Mouse (Mus musculus) Patski (cell line): ENCODE data around the gene Basp1. TPM values are rescaled to one million over a fixed set of nuclear protein-coding genes. Genes with fewer than 3 reads are reported as not detected.

ENCODE experiments used
- ATAC-seq: fragments of 100-300 bp; one replicate; pipeline ENCODE4 v1.8.0; 2021
- CTCF ChIA-PET: fragments of 350-600 bp; sonication (Branson Sonifier 250); formaldehyde crosslinking; loops from one replicate; lab custom pipeline; 2022; ENCODE audit warnings: inconsistent platforms; lab: Charles Lee
- POLR2A ChIA-PET: fragments of 350-600 bp; sonication (Branson Sonifier 250); formaldehyde crosslinking; loops from one replicate; lab custom pipeline; 2022; ENCODE audit warnings: antibody characterized with exemption, inconsistent platforms; lab: Charles Lee
- DNase-seq: peaks from one replicate; pipeline ENCODE4 v3.0.0-alpha.2; 2011; ENCODE audit warnings: low read depth, low spot score
- H3K27me3 ChIP-seq: fragments of 371-371 bp; one replicate; pipeline ENCODE4 v1.5.1; 2021
- CTCF ChIP-seq: fragments of 100-300 bp; IDR thresholded peaks from one replicate; pipeline ENCODE4 v1.5.1; 2021
- in situ Hi-C: fragments of 300-500 bp; cut with MboI; formaldehyde crosslinking; loops from 3 replicates; pipeline ENCODE4 v1.11.1; 2018; ENCODE audit warnings: low pct_unique_long_range_greater_than_20kb, mixed read lengths
- polyA plus RNA-seq: library from polyadenylated mRNA; unstranded; gene quantifications from one replicate; pipeline ENCODE4 v1.2.3, GENCODE M21; 2021

The Basp1 gene
- polyA plus RNA-seq, 1 experiment from 2014 or later = 113 TPM

GRCm38 (mm10) chr15:25335277-25335676 lies 78.3 kb downstream of the Basp1 start:
- ATAC-seq = no peak
- POLR2A ChIA-PET = no interaction called here
- no peak for TF ChIP-seq CTCF
- CTCF ChIA-PET = interaction anchor here (1.3 kb wide), 1 partner anchor 36 kb away, joined by 3 read pairs; no protein-coding TSS in a partner anchor
- in situ Hi-C loops = no loop called here
- no peak for DNase-seq
- no peaks in the 10 kb centered on the region for H3K27me3 ChIP-seq

- in situ Hi-C loops = no loop called here
- ChIA-PET CTCF (interaction anchor here (1.0 kb wide), 1 partner anchor 12 kb away, joined by 3 read pairs; no protein-coding TSS in a partner anchor), POLR2A (no interaction called here)
- DNase-seq = no peak
- H3K27me3 ChIP-seq = no peaks in the 10 kb centered on the region
- no peak for TF ChIP-seq CTCF
- no peak for ATAC-seq
These were observed 81.6 kb downstream of the Basp1 start for GRCm38 (mm10) chr15:25331877-25332445.

GRCm38 (mm10) chr15:25330946-25331345 lies 82.6 kb downstream of the Basp1 start:
- ChIA-PET CTCF (no interaction called here), POLR2A (no interaction called here)
- H3K27me3 ChIP-seq = no peaks in the 10 kb centered on the region
- DNase-seq = no peak
- ATAC-seq = no peak
- in situ Hi-C loops = no loop called here
- no peak for TF ChIP-seq CTCF

- TF ChIP-seq CTCF = no peak
- ATAC-seq (no peak), DNase-seq (no peak)
- POLR2A ChIA-PET = no interaction called here
- no peaks in the 10 kb centered on the region for H3K27me3 ChIP-seq
- in situ Hi-C loops = no loop called here
- CTCF ChIA-PET = no interaction called here
These were observed 91.0 kb downstream of the Basp1 start for GRCm38 (mm10) chr15:25322601-25323000.

- ATAC-seq = no peak
- no peak for TF ChIP-seq CTCF
These were observed 91.5 kb downstream of the Basp1 start for GRCm38 (mm10) chr15:25322111-25322510.

GRCm38 (mm10) chr15:25321636-25322035 lies 91.9 kb downstream of the Basp1 start:
- ChIA-PET CTCF (no interaction called here), POLR2A (interaction anchor here (1.2 kb wide), 1 partner anchor 91 kb away, joined by 3 read pairs; no protein-coding TSS in a partner anchor)
- H3K27me3 ChIP-seq = no peaks in the 10 kb centered on the region
- no peak for TF ChIP-seq CTCF
- no peak for ATAC-seq
- DNase-seq = no peak
- in situ Hi-C loops = no loop called here

More at GRCm38 (mm10) chr15:25322111-25322510, 91.5 kb downstream of the Basp1 start:
- in situ Hi-C loops = no loop called here
- ChIA-PET POLR2A (interaction anchor here (1.2 kb wide), 1 partner anchor 91 kb away, joined by 3 read pairs; no protein-coding TSS in a partner anchor), CTCF (no interaction called here)
- no peaks in the 10 kb centered on the region for H3K27me3 ChIP-seq
- DNase-seq = no peak

GRCm38 (mm10) chr15:25314471-25314870 lies 99.1 kb downstream of the Basp1 start:
- ChIA-PET CTCF (interaction anchor here (1.0 kb wide), 1 partner anchor 100 kb away, joined by 3 read pairs; the partner anchor contains the start of gene Basp1), POLR2A (no interaction called here)
- in situ Hi-C loops = no loop called here
- no peak for ATAC-seq
- H3K27me3 ChIP-seq = no peaks in the 10 kb centered on the region
- TF ChIP-seq CTCF = no peak
- no peak for DNase-seq

Other genes starting within 250 kb of the Basp1 start
- gene Myo10, start 208.8 kb upstream of the Basp1 start, polyA plus RNA-seq = 30.3 TPM